Mouse (Mus musculus): ENCODE measurements around the gene Abcd2. TPM values are rescaled to one million over a fixed set of nuclear protein-coding genes. Genes with fewer than 3 reads are reported as not detected.
A peak's percentile ranks its signal among the peaks of the same experiment; 100 is the strongest.

Abcd2 gene
- polyA plus RNA-seq (2017; shearing (Covaris generic)), result under 1 TPM; 0.14 to 0.36 TPM

- ATAC-seq, result no peak
Measured at GRCm38 (mm10) chr15:91191412-91192222, at the start of gene Abcd2. Gene Abcd2 (minus strand): TSS chr15:91191799.

GRCm38 (mm10) chr15:91240683-91241335 is 49.2 kb upstream of the Abcd2 start:
- no peak for ATAC-seq

GRCm38 (mm10) chr15:91237294-91237693 is 45.7 kb upstream of the Abcd2 start:
- ATAC-seq, result no peak

DNA sequence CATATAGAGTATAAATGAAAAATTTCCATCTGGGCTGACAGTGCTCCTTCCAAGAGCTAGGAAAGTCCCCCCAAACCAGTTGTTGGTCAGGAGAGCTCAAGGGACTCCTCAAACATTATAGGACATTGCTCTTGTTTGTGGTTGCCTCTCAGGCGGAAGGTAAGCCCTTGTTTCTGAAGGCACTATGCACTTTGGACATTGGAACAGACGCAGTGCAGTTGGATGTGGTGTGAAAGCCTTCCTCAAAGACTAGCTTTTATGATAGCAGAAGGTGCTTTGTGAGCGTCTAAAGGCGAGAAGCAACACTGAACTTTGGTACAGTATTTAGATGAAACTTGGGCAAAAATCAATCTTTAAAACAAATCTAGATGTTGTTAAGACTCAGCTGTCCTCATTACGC is 14.9 kb upstream of the Abcd2 start:
- ATAC-seq, result no peak

GRCm38 (mm10) chr15:91203521-91203920 is 11.9 kb upstream of the Abcd2 start:
- no peak for ATAC-seq

- ATAC-seq, result no peak
Measured at GRCm38 (mm10) chr15:91202486-91202885, 10.9 kb upstream of the Abcd2 start.

GRCm38 (mm10) chr15:91200833-91201232 is 9.2 kb upstream of the Abcd2 start:
- no peak for ATAC-seq

DNA sequence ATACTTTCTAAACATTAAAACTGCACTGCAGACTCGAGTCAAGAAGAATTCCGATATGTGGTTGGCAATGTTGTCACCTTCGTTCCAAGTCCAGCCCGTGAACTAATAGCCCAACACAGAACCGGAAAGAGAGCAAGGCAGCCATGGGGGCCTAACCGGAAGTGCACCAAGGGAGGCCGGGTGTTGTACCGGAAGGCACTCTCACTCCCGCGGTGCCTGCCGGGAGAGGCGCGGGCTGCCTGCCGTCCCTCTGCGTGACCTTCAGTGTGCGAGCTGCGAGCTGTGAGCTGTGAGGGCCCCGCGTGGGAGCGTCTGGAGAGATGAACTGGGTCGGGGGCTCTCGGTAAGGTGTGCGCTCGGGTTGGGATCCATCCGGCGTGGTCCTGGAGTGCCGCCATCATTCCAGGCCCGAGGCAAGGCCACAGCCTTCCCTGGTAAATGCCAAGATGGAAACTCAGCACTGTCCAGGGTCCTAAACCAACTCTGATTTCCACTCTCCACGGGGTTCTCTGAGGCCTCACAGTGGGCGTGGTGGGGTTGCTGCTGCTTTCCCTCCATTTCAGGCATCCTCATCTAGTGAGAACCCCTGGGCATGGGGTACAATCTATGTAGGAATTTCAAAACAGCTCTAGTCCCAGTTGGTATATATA is 7.8 kb upstream of the Abcd2 start, which contains the start of gene CN725425:
Gene CN725425, plus strand, starts transcription at position 239 of the 650 bp plus-strand sequence.
- no peak for ATAC-seq

GRCm38 (mm10) chr15:91192223-91192598 is 612 bp upstream of the Abcd2 start:
- no peak for ATAC-seq

- ATAC-seq, result no peak
Measured at GRCm38 (mm10) chr15:91190519-91191207, 936 bp downstream of the Abcd2 start.

DNA sequence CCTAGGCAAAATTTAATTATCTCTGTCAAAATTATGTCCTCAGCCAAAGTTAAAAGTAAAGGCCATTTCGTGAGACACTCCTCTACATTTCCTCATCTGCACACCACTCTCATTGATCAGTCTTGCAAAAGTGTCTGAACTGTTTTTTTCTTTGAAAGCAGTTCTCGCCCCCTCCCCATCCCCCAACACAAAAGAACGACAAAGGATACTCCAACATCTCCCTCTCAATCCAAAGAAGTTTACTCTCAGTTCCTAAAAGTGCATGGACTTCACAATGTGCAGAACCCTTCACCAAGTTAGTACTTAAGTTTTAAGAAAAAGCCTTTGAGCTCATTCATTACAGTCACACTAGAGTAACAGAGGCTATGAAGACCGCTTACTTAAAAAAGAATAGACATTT is 1.6 kb downstream of the Abcd2 start:
- no peak for ATAC-seq

DNA sequence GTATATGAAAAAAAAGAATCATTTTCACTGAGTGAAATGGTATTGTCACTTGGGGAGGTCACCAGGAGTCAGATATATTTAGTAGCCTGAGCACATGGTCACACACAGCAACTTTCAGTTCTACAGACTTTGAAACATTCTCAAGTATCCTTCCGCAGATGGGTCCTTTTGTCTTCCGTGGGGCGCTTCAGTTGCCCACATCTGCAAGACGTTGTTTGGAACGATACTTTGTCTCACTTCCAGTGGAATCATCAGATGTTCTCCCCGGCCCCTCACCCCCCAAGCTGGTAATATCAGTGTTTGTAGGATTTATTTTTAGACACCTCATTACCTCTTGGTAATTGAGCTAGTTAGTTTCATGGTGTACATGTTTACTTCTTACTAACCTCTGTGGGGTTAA is 5.2 kb downstream of the Abcd2 start:
- ATAC-seq, result no peak

DNA sequence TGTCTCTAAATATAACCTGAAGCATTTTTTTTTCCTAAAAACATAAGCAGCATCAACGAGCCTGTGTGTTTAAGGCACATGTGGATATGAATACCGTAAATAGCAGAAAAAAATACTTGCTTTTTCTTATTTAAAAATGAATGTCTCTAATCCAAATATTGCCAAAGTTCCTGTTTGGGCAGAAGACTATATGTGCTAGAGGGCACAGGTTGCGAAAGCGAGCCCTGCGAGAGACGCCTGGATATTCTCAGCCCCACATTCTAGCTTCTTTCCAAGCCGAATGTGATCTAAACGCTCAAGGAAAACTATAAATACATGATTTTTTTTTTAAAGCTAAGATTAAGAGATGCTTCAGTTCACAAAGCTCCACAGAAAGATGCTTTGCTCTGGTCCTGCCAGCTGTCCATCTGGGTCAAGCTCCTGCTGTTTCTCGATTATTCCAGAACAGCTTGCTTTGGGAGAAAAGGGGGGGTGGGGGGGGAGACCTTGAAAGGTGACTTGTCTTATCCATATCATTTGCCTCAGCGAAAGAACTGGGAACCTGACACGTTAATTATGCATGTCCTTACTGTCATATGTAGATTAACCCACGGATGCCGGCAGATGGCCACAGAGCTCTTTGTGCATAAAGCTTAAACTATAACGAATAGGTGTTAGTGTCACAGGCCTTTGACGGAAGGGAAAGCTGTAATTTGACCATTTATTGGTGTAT is 11.5 kb downstream of the Abcd2 start:
- no peak for ATAC-seq

DNA sequence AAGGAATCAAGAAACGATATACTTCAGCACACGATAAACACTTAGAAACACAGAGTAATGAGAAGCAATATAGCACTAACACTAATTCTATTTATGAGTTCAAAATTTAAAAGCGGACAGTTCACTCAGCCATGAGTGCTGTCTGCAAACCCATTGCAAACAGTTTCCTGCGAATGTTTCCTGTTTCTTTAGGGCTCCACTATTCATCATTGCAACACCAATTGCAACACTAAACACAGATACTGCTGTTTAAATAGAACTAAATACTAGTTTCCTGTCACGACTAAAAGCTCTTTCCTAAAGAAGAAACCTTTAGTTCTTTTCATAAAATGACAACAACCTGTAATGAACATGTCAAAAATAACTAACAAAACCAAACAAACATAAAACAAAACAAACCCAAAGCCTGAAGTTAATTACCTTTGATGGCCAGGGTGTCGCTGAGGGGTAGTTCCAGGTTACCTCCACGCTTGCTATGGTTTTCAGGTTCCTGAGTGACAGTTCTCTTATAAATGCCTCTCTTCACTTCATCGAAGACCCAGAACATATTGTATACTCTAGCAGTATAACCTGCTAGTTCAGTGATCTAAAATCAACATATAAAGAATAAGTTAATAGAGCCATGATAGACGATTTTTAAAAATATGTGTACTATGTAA is 12.8 kb downstream of the Abcd2 start:
- ATAC-seq, result no peak

DNA sequence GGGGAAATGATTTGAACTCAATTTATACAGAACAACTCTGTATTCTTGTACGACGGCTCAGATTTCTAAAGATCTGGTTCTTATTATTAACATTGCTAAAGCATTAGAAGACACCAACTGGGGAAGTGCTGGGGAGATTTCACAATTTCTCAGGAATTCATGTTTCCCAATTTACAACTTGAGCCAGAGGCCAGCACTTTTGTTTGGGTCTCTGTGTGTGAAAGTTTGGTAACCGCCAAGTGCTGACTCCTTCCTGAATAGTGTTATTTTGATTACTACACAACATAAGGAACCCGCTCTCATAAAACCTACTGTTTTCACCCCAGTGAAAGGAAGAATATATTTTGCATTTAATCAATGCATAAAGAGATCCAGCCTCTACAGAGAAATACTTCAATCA is 19.4 kb downstream of the Abcd2 start:
- no peak for ATAC-seq

DNA sequence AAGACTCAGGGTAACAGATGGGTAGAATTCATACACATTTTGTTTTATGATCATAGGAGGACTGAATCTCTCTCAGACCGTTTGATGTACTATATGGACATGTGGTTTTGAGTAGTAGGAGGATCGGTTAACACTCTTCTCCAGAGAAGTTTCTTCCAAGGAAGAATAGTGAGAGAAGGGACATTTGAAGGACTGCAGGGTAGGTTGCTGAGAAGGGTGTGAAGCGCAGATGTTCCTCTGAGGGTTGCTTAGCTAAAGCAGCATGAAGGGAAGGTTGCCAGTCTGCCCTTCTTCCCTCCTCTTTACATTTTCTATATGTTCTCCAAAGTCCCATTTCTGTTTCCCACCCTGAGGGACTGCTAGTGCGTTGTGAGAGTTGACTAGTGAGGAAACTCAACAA is 20.3 kb downstream of the Abcd2 start:
- ATAC-seq, result no peak

DNA sequence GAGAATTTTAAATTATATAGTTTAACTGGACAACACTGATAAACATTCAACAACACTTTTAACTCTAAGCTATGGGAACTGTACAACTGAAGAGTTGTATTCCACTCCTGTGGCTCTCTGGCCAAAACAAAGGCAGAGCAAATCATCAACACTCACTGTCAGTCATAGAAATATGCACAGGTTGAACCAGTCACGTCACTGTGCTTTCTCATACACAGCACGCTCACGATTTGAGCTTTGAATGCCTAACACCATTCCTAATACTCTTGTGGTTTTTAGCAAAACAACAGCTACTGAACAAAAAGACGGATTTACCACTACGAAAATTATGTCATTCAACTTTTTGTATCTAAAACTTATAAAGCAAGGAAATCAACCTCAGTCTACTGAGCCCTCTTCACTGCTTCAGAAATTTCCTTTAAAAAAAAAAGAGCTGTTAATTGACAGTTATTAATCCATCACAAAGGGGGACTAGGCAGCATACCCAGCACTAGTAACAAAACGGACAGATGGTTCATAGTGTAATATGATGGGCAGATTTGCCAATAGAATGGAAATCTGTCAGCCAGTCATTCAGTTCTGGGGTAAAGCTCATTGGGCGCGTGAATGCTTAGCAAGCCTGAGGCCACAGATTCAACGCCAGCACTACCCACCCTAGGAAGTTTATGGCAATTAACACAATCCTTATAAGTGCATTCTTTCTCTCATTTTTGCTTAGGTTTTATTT is 20.8 kb downstream of the Abcd2 start:
- no peak for ATAC-seq

- ATAC-seq, result peak; percentile 32
Measured at GRCm38 (mm10) chr15:91167850-91168562, 23.6 kb downstream of the Abcd2 start.

GRCm38 (mm10) chr15:91165021-91165420 is 26.6 kb downstream of the Abcd2 start:
- no peak for ATAC-seq

- ATAC-seq, result no peak
Measured at GRCm38 (mm10) chr15:91163454-91163853, 28.1 kb downstream of the Abcd2 start.

All from CD4-positive, CD25-positive, alpha-beta regulatory T cell, adult 4 months (primary cell).